Mouse (Mus musculus): ENCODE results near the gene Dusp19. TPM values are rescaled to one million over a fixed set of nuclear protein-coding genes. Genes with fewer than 3 reads are reported as not detected.
A peak's percentile ranks its signal among the peaks of the same experiment; 100 is the strongest.

Gene Dusp19
- polyA plus RNA-seq, 1 experiment from 2014 or later: 14.5 TPM

- no peak overlapping the region for H3K27ac ChIP-seq
- H3K4me1 ChIP-seq: no peaks in the 10 kb centered on the region
- DNase-seq (ENCODE audit: low spot score): no peak
- no peaks in the 10 kb centered on the region for H3K9me3 ChIP-seq
- 89% methylated on average over 13 of the region's 13 CpGs for WGBS
- no peaks in the 10 kb centered on the region for H3K36me3 ChIP-seq
- H3K4me3 ChIP-seq: no peak overlapping the region
- no peaks in the 10 kb centered on the region for H3K27me3 ChIP-seq (ENCODE audit: insufficient read depth, poor library complexity, severe bottlenecking)
Observed at GRCm38 (mm10) chr2:80602756-80603155, 14.1 kb upstream of the Dusp19 start.

- Histone ChIP-seq H3K27ac (no peak overlapping the region), H3K9me3 (no peaks in the 10 kb centered on the region), H3K36me3 (no peaks in the 10 kb centered on the region), H3K4me1 (no peaks in the 10 kb centered on the region), H3K27me3 (ENCODE audit: insufficient read depth, poor library complexity, severe bottlenecking) (no peaks in the 10 kb centered on the region), H3K4me3 (no peak overlapping the region)
- DNase-seq (ENCODE audit: low spot score): no peak
- WGBS: 90% methylated on average over 19 of the region's 19 CpGs
Observed at GRCm38 (mm10) chr2:80603771-80604426, 12.9 kb upstream of the Dusp19 start.

DNA sequence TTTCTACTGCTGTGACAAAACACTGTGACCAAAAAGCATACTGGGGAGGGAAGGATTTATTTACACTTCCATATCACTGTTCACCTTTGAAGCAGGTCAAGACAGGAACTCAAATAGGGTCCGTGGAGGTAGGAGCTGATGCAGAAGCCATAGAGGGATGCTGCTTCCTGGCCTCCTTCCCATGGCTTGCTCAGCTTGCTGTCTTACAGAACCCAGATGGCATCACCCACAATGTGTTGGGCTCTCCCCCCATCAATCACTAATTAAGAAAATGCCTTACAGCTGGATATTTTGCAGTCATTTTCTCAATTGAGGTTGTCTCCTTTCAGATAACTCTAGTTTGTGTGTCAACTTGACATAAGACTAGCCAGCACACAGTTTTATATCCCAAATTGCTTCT is 4.6 kb upstream of the Dusp19 start:
- Histone ChIP-seq H3K36me3 (no peaks in the 10 kb centered on the region), H3K4me3 (no peak overlapping the region), H3K4me1 (0 out of 2 replicates have a peak, but pooled peaks cover 3% of the 10 kb centered on the region), H3K27ac (no peak overlapping the region), H3K27me3 (ENCODE audit: insufficient read depth, poor library complexity, severe bottlenecking) (no peaks in the 10 kb centered on the region), H3K9me3 (no peaks in the 10 kb centered on the region)
- 64% methylated on average over 1 of the region's 1 CpGs for WGBS
- no peak for DNase-seq (ENCODE audit: low spot score)

DNA sequence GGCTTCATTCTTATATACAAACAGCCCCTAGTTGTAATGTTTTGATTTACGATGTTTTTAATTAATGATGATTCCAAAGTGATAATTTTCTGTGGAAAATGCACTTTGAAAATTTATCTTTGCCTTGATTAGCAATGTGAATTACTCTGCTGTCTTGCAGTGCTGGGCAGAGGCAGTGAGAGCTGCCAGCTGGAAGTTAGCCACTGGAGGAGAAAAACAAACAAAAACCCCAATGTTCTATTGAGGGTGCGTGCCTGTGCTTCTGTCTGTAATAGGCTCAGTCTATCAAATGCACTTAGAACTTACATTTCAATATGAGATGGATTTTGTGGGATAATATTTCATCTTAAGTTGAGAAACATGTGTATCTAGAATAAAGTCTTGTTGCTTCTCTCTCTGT is 4.0 kb upstream of the Dusp19 start:
- Histone ChIP-seq H3K27me3 (ENCODE audit: insufficient read depth, poor library complexity, severe bottlenecking) (no peaks in the 10 kb centered on the region), H3K36me3 (no peaks in the 10 kb centered on the region), H3K4me1 (0 out of 2 replicates have a peak, but pooled peaks cover 4% of the 10 kb centered on the region), H3K9me3 (no peaks in the 10 kb centered on the region), H3K27ac (no peak overlapping the region), H3K4me3 (no peak overlapping the region)
- 74% methylated on average over 2 of the region's 2 CpGs for WGBS
- DNase-seq (ENCODE audit: low spot score): no peak

- H3K27me3 ChIP-seq (ENCODE audit: insufficient read depth, poor library complexity, severe bottlenecking): no peaks in the 10 kb centered on the region
- 86% methylated on average over 3 of the region's 3 CpGs for whole genome bisulfite sequencing
Observed at GRCm38 (mm10) chr2:80618991-80619390, 2.1 kb downstream of the Dusp19 start.

DNA sequence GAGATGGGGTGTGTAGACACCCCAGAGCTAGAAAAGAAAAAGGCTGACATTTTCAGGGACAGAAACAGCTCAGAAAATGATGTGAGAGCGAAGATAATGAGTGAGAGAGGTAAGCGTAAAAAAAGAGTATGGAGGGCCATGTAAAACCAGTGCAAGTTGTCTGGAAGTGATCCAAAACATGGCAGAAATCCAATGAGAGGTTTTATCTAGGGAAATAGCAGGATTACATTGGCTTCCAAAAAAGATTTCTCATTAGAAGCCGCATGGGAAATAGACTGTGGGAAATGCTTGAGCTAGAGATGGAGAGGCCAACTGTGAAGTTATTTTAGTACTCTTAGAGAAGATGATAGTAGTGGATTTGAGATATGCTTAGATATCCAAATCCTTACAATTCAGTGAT is 5.1 kb downstream of the Dusp19 start:
- Histone ChIP-seq H3K27ac (no peak overlapping the region), H3K4me1 (0 out of 2 replicates have a peak, but pooled peaks cover 9% of the 10 kb centered on the region), H3K27me3 (ENCODE audit: insufficient read depth, poor library complexity, severe bottlenecking) (no peaks in the 10 kb centered on the region), H3K4me3 (no peak overlapping the region), H3K36me3 (peaks cover 36% of the 10 kb centered on the region), H3K9me3 (no peaks in the 10 kb centered on the region)
- no peak for DNase-seq (ENCODE audit: low spot score)
- 85% methylated on average over 3 of the region's 3 CpGs for WGBS

More at GRCm38 (mm10) chr2:80618991-80619390, 2.1 kb downstream of the Dusp19 start:
- Histone ChIP-seq H3K4me1 (0 out of 2 replicates have a peak, but pooled peaks cover 12% of the 10 kb centered on the region), H3K4me3 (no peak overlapping the region), H3K27ac (no peak overlapping the region), H3K9me3 (no peaks in the 10 kb centered on the region), H3K36me3 (peaks cover 16% of the 10 kb centered on the region; the same call in 1 of the 2 replicates)
- DNase-seq (ENCODE audit: low spot score): no peak

DNA sequence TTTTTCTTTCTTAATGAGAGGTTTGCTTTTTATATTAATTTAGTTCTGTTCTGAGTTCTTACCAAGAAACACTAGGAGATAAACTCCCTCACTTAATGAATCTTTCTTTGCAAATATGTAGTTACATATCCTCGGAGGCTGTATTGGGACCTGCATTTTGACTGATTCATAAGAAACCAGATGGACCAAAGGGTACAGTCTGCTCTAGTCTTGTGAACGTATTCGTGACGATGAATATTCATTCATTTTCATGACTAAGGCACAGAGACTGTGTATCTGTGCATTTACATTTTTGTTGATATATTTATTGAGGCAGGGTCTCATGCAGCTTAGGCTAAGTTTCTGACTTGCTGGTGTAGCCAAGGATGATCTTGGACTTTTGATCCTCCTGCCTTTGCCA is 7.7 kb downstream of the Dusp19 start:
- Histone ChIP-seq H3K27me3 (ENCODE audit: insufficient read depth, poor library complexity, severe bottlenecking) (no peaks in the 10 kb centered on the region), H3K4me3 (no peak overlapping the region), H3K9me3 (no peaks in the 10 kb centered on the region), H3K4me1 (no peaks in the 10 kb centered on the region), H3K27ac (no peak overlapping the region), H3K36me3 (peaks cover 42% of the 10 kb centered on the region)
- no peak for DNase-seq (ENCODE audit: low spot score)
- WGBS: 91% methylated on average over 4 of the region's 4 CpGs

DNA sequence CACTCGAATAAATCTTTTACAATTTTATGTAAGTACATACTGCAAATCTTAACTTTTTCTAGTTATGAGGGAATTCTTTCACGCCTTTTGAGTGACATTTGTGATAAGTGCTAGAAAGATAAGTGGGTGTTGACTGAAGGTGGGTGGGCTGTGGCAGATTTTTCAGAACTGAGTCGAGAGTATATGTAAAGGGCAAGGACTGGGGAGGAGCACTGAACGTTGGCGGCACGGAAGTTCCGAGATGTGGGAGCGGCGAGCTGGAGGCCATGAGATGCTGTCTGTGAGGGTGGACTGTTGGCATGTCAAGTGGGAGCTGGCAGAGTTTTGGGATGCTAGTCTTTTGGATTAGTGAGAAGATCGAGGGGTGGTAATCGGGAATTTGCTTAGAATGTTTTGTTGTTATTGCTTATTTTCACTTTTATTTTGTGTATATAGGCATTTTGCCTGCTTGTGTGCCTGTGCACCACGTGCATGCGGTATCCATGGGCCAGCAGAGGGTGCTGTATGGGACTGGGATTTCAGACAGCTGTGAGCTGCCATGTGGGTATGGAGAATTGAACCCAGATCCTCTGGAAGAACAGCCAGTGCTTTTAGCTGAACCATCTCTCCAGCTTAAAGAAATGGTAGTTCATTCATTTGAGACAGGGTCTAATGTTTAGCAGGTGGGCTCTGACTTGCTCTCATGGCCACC is 15.6 kb downstream of the Dusp19 start:
- no peak overlapping the region for H3K27ac ChIP-seq
- H3K4me3 ChIP-seq: no peak overlapping the region
- WGBS: 74% methylated on average over 13 of the region's 13 CpGs
- no peaks in the 10 kb centered on the region for H3K4me1 ChIP-seq
- no peaks in the 10 kb centered on the region for H3K9me3 ChIP-seq
- H3K27me3 ChIP-seq (ENCODE audit: insufficient read depth, poor library complexity, severe bottlenecking): no peaks in the 10 kb centered on the region
- DNase-seq (ENCODE audit: low spot score): no peak
- peaks cover 7% of the 10 kb centered on the region for H3K36me3 ChIP-seq

GRCm38 (mm10) chr2:80638364-80639241 is 21.8 kb downstream of the Dusp19 start:
- WGBS: under 1% methylated on average over 45 of the region's 45 CpGs
- no peaks in the 10 kb centered on the region for H3K27me3 ChIP-seq (ENCODE audit: insufficient read depth, poor library complexity, severe bottlenecking)
- H3K4me3 ChIP-seq: peak overlapping the region; percentile 97
- peak; percentile 95 for DNase-seq (ENCODE audit: low spot score)
- H3K4me1 ChIP-seq: peaks cover 5% of the 10 kb centered on the region; the same call in 1 of the 2 replicates
- peak overlapping the region; percentile 92 for H3K27ac ChIP-seq
- no peaks in the 10 kb centered on the region for H3K9me3 ChIP-seq
- H3K36me3 ChIP-seq: peaks cover 10% of the 10 kb centered on the region

GRCm38 (mm10) chr2:80639398-80639797 is 22.6 kb downstream of the Dusp19 start:
- peak overlapping the region; percentile 92; the same call in 1 of the 2 replicates for H3K27ac ChIP-seq
- DNase-seq (ENCODE audit: low spot score): no peak

GRCm38 (mm10) chr2:80639864-80640263 is 23.0 kb downstream of the Dusp19 start:
- H3K36me3 ChIP-seq: peaks cover 22% of the 10 kb centered on the region
- WGBS: 62% methylated on average over 3 of the region's 3 CpGs
- no peak for DNase-seq (ENCODE audit: low spot score)
- no peaks in the 10 kb centered on the region for H3K9me3 ChIP-seq
- no peak overlapping the region for H3K27ac ChIP-seq
- peaks cover 5% of the 10 kb centered on the region; the same call in 1 of the 2 replicates for H3K4me1 ChIP-seq
- peak overlapping the region; percentile 97 for H3K4me3 ChIP-seq
- H3K27me3 ChIP-seq (ENCODE audit: insufficient read depth, poor library complexity, severe bottlenecking): no peaks in the 10 kb centered on the region

More at GRCm38 (mm10) chr2:80639398-80639797, 22.6 kb downstream of the Dusp19 start:
- no peaks in the 10 kb centered on the region for H3K9me3 ChIP-seq
- H3K36me3 ChIP-seq: peaks cover 18% of the 10 kb centered on the region
- 16% methylated on average over 8 of the region's 8 CpGs for WGBS
- H3K4me3 ChIP-seq: peak overlapping the region; percentile 97
- no peaks in the 10 kb centered on the region for H3K27me3 ChIP-seq (ENCODE audit: insufficient read depth, poor library complexity, severe bottlenecking)
- H3K4me1 ChIP-seq: peaks cover 5% of the 10 kb centered on the region; the same call in 1 of the 2 replicates

GRCm38 (mm10) chr2:80661414-80661813 is 44.6 kb downstream of the Dusp19 start:
- no peak overlapping the region for H3K4me3 ChIP-seq
- H3K36me3 ChIP-seq: peaks cover 25% of the 10 kb centered on the region
- DNase-seq (ENCODE audit: low spot score): no peak

More at GRCm38 (mm10) chr2:80661414-80661813, 44.6 kb downstream of the Dusp19 start:
- no peaks in the 10 kb centered on the region for H3K9me3 ChIP-seq
- no peaks in the 10 kb centered on the region for H3K27me3 ChIP-seq (ENCODE audit: insufficient read depth, poor library complexity, severe bottlenecking)
- no peak overlapping the region for H3K27ac ChIP-seq
- no peaks in the 10 kb centered on the region for H3K4me1 ChIP-seq

All from heart, embryonic 10.5 days (tissue).